Mouse (Mus musculus) lung, postnatal 0 days (tissue): Measurements from ENCODE around the gene Spata48.

ENCODE experiments used
- CTCF ChIP-seq: IDR thresholded peaks from 2 replicates; pipeline ENCODE4 v1.5.1; 2016; ENCODE audit warnings: antibody characterized with exemption, mild to moderate bottlenecking
- EP300 ChIP-seq: IDR thresholded peaks from 2 replicates; pipeline ENCODE4 v1.6.1; 2016; ENCODE audit warnings: antibody characterized with exemption, mild to moderate bottlenecking, control low read depth

DNA sequence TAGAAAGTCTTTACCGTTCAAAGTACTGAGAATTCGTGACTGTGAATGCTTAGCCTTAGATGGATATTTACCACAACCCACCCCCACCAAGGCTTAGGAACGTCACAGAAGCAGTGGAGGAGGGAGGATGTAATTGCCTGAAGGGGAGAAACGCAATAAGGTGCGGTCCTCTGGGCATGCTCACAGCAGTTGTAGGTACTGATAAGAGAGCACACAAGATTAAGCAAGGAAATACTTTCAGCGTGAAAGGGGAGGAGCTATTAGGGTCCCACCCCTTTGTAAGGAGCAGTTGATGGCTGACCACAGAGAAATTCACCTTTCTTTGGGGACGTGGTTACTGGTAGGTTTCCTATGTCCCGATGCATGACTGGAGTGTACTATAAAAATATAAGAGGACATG, 22.5 kb downstream of the Spata48 start:
- TF ChIP-seq EP300, result no peak
- no peak for TF ChIP-seq CTCF
